Mouse (Mus musculus): ENCODE measurements at regions not wholly inside any gene's neighbourhood (a gene's known extent, or its start where the extent isn't known, plus 50 kb on each side); places are given as distances from the start of the nearest gene placed in this dataset.
A peak's percentile ranks its signal among the peaks of the same experiment; 100 is the strongest.

DNA sequence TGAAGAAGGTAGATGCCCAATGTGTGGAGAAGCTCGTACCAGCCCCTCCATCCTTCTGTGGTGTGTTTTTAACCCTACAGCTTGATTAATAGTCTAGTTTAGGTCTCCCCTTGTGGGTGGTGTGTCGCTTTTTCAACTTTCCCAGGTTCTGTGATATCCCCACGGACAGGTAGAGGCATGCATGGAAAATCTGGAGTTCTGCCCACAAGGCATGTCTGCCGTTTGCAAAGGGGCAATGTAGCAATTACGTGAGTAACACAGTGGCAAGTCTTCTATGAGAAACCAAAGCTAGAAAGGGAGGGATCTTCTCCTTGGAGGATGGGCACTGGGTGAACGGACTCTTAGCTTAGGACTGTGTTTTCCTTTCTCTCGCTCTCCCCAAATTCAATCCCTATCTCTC, 153.2 kb upstream of the Frmd6 start:
- DNase-seq (ENCODE audit: low spot score) = no peak

DNA sequence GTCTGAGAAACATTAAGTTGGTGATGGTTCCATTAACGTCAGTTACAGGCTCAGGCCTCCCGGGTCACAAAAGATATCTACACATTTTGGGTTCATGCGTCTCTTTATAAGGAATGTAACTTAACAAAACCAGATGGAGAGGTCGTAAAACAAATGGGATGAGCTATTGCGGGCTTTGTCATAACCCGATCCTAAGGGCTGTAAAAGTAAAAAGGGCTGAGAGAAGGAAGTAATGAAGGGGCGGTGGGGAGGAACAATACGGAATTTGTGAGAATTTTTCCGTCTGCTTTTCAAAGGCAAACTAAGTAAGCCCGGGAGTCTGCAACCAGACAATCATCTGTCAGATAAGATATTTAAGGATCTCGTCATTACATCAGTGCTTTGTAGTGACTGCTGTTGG, 152.1 kb upstream of the Frmd6 start:
- DNase-seq (ENCODE audit: low spot score) = no peak

DNA sequence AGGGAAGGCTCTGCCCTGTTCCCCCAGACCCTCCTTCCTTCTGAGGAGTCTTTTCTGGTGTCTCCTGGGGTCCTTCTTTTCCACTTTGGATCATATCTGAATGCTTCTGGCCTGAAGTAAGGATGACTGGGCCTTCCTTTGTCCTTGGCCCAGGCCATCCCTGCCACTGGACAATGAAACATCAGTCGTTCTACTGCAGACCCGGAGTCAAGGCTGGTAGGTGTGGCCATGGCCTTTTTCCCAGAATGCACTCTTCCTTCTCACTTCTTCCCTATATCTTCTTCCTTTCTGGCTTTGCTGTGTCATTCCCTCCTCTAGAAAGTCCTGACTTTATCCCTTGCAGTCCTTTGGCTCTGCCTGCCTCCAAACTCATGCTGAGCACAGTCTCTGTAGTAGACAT, 151.2 kb upstream of the Frmd6 start:
- no peak for DNase-seq (ENCODE audit: low spot score)

DNA sequence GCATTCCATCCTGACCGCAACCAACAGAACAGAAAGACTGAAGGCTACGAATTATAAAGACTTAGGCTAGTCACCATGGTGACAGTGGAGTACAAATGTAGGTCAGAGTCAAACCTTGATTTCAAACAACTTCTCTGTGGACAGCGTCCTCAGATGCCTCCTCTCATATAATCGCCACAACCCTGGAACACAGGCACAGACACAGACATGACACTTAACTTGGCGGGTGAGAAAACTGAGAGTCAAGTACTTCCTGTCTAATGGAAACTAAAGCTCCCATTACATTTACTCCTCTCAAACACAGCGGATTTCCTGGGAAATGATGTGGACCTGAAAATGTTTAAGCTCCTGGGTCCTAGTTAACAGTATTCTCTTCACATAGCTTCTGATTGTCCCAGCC, 149.5 kb upstream of the Frmd6 start:
- no peak for DNase-seq (ENCODE audit: low spot score)

DNA sequence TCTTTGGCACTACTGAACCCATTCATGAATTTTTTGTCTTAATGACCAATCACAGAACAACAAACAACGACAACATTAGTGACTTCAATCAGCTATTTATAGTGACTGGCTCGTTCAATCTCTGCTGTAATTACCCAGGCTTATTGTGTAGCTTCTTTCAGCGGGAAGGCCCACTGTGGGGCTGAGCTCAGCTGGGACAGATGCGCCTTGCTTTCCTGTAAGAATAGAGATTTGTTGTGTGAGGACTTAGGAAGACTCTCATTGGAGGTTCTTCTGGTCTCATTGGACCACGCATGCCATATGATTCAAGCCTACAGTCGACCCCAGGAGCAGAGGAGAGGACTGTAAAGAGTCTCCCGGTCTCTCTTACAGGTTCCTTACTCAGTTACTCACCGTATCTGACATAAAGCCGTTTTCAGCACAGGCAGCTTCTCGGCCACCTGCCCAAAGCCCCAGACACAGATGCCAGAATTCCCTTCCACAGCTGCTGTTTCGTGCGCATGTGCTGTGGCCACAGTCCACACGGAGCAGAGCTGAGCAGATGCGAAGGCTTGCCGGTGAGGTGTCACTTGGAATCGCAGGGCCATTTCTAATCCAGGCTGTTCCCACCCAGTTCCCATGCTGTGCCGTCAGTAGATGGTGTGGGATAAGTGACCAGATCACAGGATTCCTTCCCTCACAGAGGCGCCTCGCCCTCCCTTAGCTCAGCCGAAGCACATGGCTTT, 145.5 kb upstream of the Frmd6 start:
- no peak for DNase-seq (ENCODE audit: low spot score)

DNA sequence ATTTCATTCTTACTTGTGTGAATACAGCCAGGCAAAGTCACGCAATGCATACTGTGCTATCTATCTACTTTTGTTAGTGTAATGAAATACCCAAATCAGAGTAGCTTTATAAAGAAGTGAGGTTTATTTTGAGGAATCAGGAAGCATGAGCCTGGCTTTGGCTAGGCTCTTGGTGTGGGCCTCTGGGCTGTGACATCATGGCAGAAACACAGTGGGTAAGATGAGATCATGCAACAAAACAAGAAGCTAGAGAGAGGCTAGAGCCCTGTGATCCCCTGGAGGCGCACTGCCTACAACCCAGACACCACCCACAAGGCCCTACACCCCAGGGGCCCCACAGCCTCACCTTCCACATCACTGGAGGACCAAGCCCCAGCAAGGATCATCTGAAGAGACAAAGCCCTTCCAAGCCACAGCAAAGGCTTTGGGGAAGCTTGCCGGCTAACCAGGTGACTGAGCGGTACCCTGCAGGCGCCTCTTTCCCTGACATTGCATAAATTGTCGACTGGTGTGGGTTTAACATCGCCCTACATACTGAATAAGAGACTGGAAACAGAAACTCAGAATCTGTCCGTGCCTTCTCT, 143.8 kb upstream of the Frmd6 start:
- DNase-seq (ENCODE audit: low spot score) = no peak

DNA sequence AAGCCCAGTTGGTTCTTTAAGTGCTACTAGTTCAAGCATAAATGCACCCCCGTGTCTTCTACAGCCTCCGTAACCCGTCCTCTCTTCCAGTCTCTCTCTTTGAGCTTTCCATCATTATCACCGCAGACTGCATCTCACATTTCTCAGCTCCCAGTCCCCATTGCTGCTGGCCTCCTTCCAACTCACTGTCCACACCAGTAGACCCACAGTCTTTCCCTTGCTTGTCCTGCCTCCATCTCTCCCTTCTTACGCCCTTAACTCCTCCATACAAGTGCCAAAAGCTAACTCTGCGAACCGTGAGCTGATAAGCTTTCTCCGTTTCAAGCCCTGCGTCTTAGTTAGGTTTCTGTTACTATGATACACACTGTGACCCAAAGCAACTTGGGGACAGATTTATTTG, 141.0 kb upstream of the Frmd6 start:
- no peak for DNase-seq (ENCODE audit: low spot score)

DNA sequence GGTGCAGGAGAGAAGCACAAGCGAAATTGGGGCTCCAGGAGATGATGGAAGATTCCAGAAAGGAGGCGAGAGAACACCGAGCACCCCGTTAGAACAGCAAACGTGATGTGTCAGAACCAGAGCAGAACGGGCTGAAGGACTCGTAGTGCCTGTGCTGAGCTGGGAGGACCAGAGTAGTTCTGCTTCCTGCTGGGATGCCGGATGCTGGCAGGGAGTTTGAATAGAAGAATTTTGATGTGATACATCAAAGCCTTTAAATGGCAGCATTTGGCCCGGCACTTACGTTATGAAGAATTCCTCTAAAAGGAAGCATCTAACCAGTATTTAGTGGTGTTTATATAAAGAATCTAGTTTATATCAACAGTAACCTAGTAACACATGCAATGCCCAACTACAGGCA, 139.9 kb upstream of the Frmd6 start:
- peak; percentile 41 for DNase-seq (ENCODE audit: low spot score)

DNA sequence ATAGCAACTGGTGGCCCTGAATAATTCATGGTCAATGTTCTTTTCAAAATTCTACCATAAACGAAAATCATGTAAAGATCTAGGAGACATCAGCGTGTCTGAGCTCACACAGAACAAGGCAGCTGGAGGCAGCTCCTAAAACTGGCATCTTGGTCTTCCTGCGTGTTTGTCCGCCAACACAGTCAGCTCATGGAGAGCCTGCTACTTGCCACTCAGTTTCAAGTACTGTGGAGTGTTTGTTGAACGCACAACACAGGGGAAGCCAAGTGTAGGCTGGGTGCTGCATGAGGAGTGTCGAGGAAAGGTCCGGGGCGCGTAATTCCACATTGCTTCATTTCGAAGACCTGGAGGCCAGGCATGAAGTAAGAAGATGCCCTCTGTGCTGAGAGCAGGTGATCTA, 139.0 kb upstream of the Frmd6 start:
- peak; percentile 59 for DNase-seq (ENCODE audit: low spot score)

DNA sequence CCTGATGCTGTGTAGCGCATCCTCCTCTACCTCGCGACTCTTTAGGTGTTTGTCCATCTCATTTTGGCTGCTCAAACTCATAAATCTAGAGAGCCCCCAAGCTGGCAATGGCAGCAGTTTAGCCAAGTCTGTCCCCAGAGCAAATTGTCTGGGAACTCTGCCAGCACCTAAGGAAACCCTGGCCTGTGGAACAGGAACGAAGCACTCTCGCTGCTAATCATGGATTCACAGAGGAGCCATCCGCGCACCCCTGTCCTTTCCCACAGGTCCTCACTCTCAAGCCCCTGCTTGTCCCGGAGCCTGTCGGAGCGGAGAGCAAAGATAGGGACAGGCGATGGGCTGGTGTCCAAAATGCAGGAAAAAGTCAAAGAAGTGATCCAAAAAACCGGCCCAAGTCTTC, 138.3 kb upstream of the Frmd6 start:
- no peak for DNase-seq (ENCODE audit: low spot score)

DNA sequence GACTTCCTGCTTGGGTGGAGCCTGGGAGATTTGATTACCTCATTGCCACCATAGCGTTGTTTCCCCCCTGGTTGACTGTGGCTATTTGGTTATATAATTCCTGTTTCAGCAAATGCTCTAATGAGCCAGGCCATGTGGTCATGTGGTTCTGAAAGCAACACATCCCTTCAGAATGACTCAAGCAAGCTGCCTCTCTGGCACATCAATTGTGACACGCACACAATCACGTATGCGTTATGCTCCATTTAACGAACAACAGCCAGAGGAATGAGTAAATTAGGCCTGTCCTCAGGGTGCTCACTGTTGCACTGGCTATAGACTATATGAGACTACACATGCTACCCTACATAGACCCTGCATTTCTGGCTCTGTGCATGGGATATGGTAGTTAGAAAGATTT, 130.2 kb upstream of the Frmd6 start:
- no peak for DNase-seq (ENCODE audit: low spot score)

DNA sequence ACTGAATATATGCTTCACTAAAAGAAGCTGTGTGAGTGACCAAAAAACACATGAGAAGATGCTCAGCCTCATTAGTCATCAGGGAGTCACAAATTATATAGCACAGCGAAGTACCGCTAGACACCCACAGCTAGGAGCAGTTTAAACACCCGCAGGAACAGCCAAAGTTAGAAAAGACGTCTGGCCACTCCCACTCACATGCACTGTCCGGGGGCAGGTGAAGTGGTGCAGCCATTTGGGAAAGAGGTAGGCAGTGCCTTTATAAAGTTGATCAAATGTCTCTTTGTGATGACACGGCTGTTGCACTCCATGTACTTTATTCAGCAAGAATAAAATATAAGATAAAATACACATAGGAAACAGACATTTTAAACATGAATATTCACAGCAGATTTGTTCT, 129.1 kb upstream of the Frmd6 start:
- DNase-seq (ENCODE audit: low spot score) = no peak

DNA sequence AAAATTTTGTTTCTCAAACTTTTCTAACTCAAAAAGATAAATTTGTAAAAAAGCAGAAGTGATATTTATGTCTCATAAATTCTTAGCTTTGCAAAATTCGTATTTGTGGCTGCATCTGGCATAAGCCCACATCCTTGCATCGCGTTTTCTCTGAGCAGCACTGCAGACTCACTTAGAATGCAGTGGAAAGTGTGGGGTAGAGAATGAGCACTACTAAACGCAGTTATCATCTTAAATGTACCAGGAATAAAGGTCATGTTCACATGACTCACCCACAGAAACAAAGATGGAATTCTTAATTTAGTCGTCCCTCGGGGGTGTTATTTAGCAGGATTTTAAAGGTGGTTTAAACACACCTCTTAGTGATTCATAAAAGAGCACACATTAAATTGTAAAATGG, 126.8 kb upstream of the Frmd6 start:
- no peak for DNase-seq (ENCODE audit: low spot score)

DNA sequence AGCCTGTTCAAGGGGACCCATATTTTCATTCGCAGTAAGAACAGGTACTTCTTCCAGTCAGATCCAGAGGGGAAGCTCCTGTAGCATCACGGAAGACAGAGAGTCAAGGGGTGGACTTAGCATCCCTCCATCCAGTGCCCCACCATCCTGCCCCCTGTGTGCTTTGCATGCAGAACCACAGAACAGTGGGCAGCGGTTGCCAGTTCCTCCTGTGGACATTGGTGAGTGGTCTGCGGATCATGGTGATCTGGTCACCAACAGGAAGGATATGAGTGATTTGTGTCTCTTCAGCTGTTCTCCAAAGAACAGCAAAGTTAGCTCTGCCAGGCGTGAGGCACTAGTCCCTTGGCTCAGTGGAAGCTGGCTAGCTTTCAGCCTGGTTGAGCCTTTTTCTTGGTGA, 122.8 kb upstream of the Frmd6 start:
- no peak for DNase-seq (ENCODE audit: low spot score)

DNA sequence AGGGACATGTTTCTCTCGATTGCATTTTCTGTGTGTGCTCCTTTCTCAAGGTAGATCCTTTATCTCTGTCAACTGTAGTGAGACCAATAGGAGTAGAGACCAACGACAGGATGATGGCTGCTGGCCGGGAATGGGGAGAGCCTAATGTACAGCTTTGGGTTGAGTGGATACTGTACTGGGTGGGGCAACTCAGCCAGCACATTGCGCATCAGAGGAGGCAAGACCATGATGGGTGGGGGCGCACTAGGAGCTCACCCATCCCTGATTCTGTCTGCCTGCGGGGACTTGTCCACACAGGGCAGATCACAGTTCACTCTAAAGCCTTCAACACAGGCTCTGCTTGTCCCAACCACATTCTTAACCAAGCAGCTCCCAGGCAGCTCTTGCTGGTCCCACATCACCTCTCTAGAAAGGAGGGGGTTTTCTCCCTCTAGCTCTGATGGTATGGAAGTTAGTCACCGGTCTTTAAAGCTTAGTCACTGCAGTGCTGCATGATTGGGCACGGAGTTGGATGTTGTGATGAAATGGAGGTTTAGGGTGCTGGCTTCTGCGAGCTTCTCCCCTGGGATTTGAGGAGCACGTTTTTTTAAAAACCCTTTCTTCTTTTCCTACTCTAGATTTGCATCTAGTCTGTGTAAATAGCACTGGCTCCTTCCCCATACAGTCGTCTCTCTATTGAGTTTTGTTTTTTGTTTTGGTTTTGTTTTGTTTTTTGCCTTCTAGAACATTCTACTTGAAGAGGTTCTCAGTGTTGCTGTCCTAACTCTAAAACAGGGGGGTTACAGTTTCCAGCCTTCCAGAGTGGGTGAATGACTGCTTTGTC, 118.3 kb upstream of the Frmd6 start:
- no peak for DNase-seq (ENCODE audit: low spot score)

DNA sequence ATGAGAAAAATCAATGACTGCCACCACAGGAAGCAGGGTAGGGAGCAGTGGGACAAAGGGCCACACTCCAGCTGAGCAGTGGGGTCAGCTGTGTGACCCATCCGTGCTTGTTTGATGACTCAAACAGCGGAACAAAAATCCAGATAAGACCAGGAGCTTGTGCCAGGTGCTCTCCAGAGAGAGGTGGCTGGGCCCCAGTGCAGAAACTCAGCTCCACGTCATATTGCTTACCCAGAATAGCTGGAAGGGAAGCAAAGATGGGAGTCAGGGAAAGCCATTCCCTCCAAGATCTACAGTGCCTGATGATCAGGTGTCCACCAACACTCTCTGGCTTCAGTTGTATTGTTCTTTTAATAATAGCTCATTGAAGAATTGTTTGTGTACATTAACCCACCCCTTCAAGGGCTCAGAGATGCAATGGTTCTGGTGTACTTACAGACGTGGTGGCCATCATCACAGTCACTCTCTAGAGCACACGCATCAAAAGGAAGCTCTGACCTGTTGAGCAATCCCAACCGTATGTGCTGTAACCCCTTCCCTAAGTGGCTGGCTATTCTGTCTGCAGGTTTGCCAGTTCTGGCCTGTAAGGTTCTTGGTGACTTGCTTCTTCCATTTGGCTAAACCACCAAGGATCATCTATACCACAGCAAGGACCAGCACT, 117.6 kb upstream of the Frmd6 start:
- peak; percentile 47 for DNase-seq (ENCODE audit: low spot score)

DNA sequence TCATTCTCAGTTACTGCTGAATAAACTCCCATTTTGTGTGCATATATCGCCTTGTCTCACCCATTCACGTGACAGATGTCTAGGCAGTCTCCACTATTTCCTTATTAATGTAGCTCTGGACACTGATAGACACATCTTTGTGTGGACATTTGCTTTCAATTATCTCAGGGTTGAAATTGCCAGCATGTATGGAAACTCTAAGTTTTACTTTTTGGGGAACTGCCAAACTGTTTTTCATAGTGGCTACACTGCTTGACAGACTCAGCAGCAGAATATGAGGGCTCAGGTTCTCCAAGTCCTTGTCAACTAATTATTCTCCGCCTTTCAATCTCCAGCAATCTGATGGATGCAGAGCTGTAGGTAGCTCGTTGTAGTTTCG, 117.0 kb upstream of the Frmd6 start:
- DNase-seq (ENCODE audit: low spot score) = no peak

DNA sequence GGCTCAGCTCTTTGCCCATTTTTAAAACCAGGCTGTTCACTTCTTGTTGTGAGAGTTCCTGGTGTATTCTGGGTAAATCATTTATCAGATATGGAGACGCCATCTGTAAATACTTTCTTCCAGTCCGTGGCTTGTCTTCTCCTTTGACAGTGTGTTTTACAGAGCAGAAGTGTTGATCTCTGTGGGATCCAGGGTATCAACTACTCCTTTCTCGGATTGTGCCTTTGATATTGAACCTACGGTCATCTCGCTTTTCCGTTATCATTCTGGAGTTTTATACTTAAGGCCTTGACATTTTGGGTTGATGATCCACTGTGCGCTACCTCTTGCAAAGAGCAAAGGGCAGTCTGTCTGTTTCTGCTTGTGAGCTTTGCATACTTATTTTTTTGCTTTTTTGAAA, 115.0 kb upstream of the Frmd6 start:
- DNase-seq (ENCODE audit: low spot score) = no peak

DNA sequence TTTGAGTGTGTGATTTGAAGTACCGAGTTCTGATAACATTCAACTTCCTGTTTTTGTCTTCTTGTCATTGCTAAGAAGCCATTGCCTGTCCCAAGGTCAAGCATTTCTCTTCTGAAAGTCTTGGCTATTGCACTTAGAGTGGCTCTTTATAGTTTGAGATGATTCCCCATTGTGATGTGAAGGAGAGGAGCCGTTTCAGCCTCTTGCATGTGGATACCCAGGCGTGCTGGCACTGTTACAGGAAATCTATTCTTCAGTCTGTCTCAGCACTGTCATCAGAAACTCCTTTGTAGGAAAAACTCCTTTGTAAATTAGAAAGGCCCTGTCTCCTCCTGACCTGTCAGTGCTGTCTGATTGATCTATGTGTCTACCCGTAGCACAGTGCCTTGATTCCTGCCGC, 114.3 kb upstream of the Frmd6 start:
- no peak for DNase-seq (ENCODE audit: low spot score)

DNA sequence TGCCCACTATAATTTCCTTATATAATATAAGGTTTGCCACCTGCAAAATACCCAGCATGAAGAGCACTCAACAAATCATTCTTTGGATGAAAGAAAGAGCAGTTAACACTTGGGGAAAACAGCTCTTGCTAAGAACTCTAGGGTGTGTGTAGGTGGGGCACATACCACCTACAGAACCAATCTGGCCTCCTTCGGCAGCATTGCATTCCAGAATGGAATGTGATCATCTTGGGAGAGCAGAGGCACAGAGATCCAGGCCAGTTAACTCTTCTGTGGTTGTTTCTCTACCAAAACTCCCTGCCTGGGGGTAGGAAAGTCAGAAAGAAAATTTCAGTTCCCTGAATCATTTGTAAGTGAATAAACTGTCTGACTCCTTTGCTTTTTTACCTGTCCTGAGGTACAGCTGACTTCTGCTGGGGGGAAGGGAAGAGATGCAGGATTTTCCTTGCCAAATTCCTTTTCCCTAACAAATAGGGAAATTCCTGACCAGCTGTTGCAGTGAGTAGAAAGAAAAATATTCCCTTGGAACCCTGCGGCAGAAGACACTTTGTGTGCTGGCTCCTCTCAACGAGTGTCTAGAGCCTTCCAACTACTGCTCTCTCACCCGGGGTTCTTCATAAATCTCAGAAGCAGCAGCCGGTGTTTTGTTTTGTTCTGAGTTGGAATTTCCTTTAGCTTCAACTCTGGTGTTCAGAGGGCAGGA, 112.8 kb upstream of the Frmd6 start:
- DNase-seq (ENCODE audit: low spot score) = peak; percentile 39

DNA sequence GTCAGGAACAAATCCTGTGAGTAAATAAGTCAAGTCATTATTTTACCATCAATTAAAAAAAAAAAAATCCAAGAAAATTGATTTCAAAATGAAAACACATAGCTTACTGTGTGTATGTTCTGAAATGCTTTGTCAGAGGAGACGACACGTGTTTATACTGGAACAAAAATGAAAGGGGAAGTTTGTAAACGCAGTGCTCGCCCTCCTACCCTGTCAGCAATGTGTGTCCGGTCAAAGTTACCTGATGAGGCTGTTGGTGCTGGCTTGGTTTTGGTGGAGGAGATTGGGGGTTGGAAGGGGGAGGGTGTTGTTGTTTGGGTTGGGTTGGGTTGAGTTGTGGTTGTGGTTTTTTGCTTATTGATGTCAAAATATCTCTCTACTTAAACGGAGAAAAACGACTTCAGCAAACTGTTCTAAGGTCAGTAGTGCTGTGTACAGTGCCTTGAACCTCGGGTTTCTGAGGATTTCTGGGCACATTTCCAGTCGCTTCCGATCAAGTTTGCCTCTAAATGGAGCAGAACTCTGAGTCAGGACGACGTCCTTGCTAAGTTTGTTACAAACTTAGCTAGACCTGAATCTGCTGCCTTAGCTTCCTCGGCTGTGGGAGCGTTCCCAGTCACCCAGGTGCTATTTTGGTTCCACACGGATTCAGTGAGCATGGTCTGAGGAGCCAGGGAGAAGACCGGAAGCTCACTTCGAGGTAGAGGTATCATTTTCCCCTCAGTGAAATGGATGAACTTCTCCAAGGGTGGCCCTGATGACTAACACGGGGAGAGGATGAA, 111.6 kb upstream of the Frmd6 start:
- no peak for DNase-seq (ENCODE audit: low spot score)

DNA sequence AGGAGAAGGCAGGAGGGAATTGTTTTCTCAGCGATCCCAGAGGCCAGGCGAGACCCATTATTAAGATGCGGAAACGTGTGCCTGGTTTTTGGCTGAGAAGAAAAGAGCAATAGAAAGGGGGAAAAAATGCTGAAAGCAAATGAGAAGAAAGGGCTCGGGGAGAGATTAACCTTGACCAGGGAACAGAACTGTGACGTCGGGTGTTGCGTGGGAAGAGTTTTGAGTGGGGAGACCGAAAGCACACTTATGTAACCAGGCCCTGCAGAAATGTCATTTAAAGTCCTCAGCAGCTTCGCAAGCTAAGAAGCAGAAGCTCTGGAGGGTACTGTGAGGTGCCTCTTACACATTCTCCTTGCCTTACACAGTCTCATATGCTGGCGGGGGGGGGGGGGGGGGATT, 111.0 kb upstream of the Frmd6 start:
- peak; percentile 35 for DNase-seq (ENCODE audit: low spot score)
